Mouse (Mus musculus) ES-Bruce4 (cell line): ENCODE results near the gene Sertad4. TPM values are rescaled to one million over a fixed set of nuclear protein-coding genes. Genes with fewer than 3 reads are reported as not detected.

ENCODE experiments used
- H3K27ac ChIP-seq: 2 replicates; pipeline ENCODE4 v1.5.1; 2012; ENCODE audit warnings: low read length, inconsistent platforms; ENCODE audit not compliant: insufficient read depth
- H3K27me3 ChIP-seq: 2 replicates; pipeline ENCODE4 v1.6.1; 2012; ENCODE audit warnings: mild to moderate bottlenecking, low read length, inconsistent platforms; ENCODE audit not compliant: control insufficient read depth, poor library complexity, insufficient read depth, severe bottlenecking
- H3K36me3 ChIP-seq: 2 replicates; pipeline ENCODE4 v1.6.1; 2012; ENCODE audit warnings: inconsistent platforms, mild to moderate bottlenecking, low read length, moderate library complexity; ENCODE audit not compliant: control insufficient read depth, poor library complexity, insufficient read depth, severe bottlenecking
- H3K4me1 ChIP-seq: one replicate; pipeline ENCODE4 v1.8.1; 2011; ENCODE audit warnings: low read length; ENCODE audit not compliant: control insufficient read depth, insufficient read depth
- H3K4me3 ChIP-seq: 2 replicates; pipeline ENCODE4 v1.5.1; 2011; ENCODE audit warnings: low read depth, mild to moderate bottlenecking, low read length
- H3K9ac ChIP-seq: 2 replicates; pipeline ENCODE4 v1.6.1; 2012; ENCODE audit warnings: low read depth, mild to moderate bottlenecking, inconsistent platforms; ENCODE audit not compliant: poor library complexity, severe bottlenecking
- H3K9me3 ChIP-seq: replicated peaks from 2 replicates; pipeline ENCODE4 v1.6.1; 2012; ENCODE audit warnings: mild to moderate bottlenecking, low read length, inconsistent platforms; ENCODE audit not compliant: control insufficient read depth, poor library complexity, insufficient read depth, severe bottlenecking
- CTCF ChIP-seq: IDR thresholded peaks from one replicate; pipeline ENCODE4 v1.8.1; 2011; ENCODE audit warnings: low read depth, low read length
- EP300 ChIP-seq: IDR thresholded peaks from 2 replicates; pipeline ENCODE4 v1.6.1; 2011; ENCODE audit warnings: low read depth, low read length; ENCODE audit not compliant: insufficient read depth
- POLR2A ChIP-seq: IDR thresholded peaks from one replicate; pipeline ENCODE4 v1.8.1; 2011; ENCODE audit warnings: low read length; ENCODE audit not compliant: insufficient read depth
- polyA plus RNA-seq: library from polyadenylated mRNA; stranded (reverse); fragments of >200 nt; gene quantifications from 2 replicates; pipeline ENCODE4 v1.2.4, GENCODE M21; 2011; ENCODE audit warnings: low read depth; ENCODE audit not compliant: missing spikeins, insufficient read depth, insufficient read length

The Sertad4 gene
- polyA plus RNA-seq, 1 experiment = 12.0 TPM

- no peaks in the 10 kb centered on the region for H3K27me3 ChIP-seq
- TF ChIP-seq EP300 = no peak
- TF ChIP-seq POLR2A = no peak
- TF ChIP-seq CTCF = no peak
Observed at GRCm38 (mm10) chr1:192864440-192864839, 8.9 kb upstream of the Sertad4 start.

DNA sequence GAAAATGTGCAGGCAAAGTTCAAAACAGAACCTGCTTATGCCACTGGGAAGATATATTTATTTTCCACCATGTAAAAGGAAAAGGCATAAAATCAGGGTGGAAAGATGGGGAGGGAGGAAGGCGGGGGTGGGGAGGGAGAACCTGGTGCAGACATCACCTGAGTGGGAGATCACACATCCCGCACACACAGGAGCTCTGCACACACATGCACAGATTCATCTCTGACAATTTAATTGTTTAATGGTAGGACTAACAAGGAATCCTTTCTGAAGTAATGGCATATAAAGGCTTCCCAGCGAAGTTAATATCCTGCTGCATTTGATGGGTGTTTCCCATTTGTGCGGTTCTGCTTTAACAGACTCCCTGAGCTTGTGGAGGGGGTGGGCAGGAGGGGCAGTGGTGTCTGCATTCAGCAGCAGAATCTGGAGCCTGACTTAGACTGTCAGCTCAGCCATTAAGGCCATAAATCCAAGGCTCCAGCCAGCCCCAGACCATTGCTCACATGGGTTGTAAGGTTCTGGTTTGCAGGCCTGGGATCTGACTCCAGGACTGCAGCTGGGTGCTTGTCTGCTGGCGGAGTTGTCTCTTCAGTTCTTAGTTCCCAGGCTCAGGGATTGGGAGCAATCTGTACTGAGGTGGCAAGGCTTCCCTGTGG lies 5.9 kb upstream of the Sertad4 start:
- no peak overlapping the region for H3K9ac ChIP-seq
- TF ChIP-seq EP300 (no peak), POLR2A (no peak), CTCF (no peak)
- no peak overlapping the region for H3K4me3 ChIP-seq
- no peaks in the 10 kb centered on the region; the same call in 1 of the 2 replicates for H3K27me3 ChIP-seq
- H3K9me3 ChIP-seq = no peaks in the 10 kb centered on the region
- no peak overlapping the region for H3K27ac ChIP-seq
- no peaks in the 10 kb centered on the region for H3K4me1 ChIP-seq
- no peaks in the 10 kb centered on the region for H3K36me3 ChIP-seq

More at GRCm38 (mm10) chr1:192864440-192864839, 8.9 kb upstream of the Sertad4 start:
- no peaks in the 10 kb centered on the region for H3K36me3 ChIP-seq
- H3K27ac ChIP-seq = no peak overlapping the region
- no peaks in the 10 kb centered on the region for H3K4me1 ChIP-seq
- H3K9me3 ChIP-seq = no peaks in the 10 kb centered on the region
- H3K9ac ChIP-seq = no peak overlapping the region
- no peak overlapping the region for H3K4me3 ChIP-seq

- peaks cover 4% of the 10 kb centered on the region for H3K27me3 ChIP-seq
- H3K36me3 ChIP-seq = no peaks in the 10 kb centered on the region
- H3K9ac ChIP-seq = no peak overlapping the region
- H3K4me3 ChIP-seq = no peak overlapping the region
- H3K9me3 ChIP-seq = no peaks in the 10 kb centered on the region
- H3K27ac ChIP-seq = no peak overlapping the region
- TF ChIP-seq CTCF = no peak
- TF ChIP-seq POLR2A = no peak
- no peak for TF ChIP-seq EP300
- no peaks in the 10 kb centered on the region for H3K4me1 ChIP-seq
Observed at GRCm38 (mm10) chr1:192860273-192860672, 4.7 kb upstream of the Sertad4 start.

- H3K9me3 ChIP-seq = no peaks in the 10 kb centered on the region
- H3K27me3 ChIP-seq = peaks cover 10% of the 10 kb centered on the region
- H3K36me3 ChIP-seq = no peaks in the 10 kb centered on the region
- no peak overlapping the region for H3K4me3 ChIP-seq
- TF ChIP-seq CTCF = no peak
- TF ChIP-seq EP300 = no peak
- TF ChIP-seq POLR2A = no peak
- no peak overlapping the region for H3K27ac ChIP-seq
- no peak overlapping the region for H3K9ac ChIP-seq
- no peaks in the 10 kb centered on the region for H3K4me1 ChIP-seq
Observed at GRCm38 (mm10) chr1:192857582-192857981, 2.0 kb upstream of the Sertad4 start.

DNA sequence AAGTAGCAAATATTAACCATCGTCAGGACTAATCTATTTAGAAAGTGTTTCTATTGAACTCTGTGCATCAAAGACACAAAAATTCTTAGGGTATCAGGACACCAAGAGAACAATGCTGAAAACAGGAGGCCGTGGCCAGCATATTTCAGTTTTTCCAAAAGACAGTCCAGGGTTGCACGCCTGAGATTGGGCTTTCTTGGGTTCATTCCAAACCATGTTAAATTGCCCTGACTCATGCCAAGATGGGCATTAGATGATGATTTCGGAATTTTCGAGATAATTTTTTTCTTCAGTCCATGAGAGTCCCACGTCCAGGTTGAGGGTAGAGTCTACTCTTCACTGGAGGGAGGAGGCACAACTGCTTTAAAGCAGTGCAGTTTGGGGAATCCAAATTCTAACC lies 1.4 kb upstream of the Sertad4 start:
- H3K9me3 ChIP-seq = no peaks in the 10 kb centered on the region
- TF ChIP-seq POLR2A = no peak
- no peak for TF ChIP-seq EP300
- TF ChIP-seq CTCF = no peak
- no peaks in the 10 kb centered on the region for H3K4me1 ChIP-seq
- H3K27ac ChIP-seq = no peak overlapping the region
- no peaks in the 10 kb centered on the region for H3K36me3 ChIP-seq
- no peak overlapping the region for H3K4me3 ChIP-seq
- peaks cover 10% of the 10 kb centered on the region for H3K27me3 ChIP-seq
- H3K9ac ChIP-seq = no peak overlapping the region

DNA sequence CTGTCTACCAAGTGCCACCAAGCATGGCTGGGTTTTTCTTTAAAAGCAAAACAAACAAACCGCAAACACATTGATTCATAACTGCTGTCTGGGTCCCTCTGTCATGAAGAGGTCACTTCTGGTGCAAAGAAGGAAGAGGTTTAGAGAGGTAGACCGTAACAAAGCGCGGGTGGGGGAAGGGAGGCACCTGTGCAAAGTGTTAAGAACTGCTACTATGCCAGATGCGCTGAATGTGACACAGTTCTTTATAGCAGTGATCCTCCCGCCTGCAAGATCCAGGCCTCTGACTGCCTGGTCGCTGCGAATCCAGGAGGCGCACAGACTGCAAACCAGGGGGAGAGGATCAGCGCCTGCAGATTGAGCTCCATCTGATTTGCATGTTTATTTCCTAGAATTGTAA lies 855 bp upstream of the Sertad4 start:
- no peak overlapping the region for H3K27ac ChIP-seq
- no peaks in the 10 kb centered on the region for H3K36me3 ChIP-seq
- no peak overlapping the region for H3K9ac ChIP-seq
- no peak for TF ChIP-seq CTCF
- no peak for TF ChIP-seq EP300
- no peak for TF ChIP-seq POLR2A
- H3K9me3 ChIP-seq = no peaks in the 10 kb centered on the region
- no peaks in the 10 kb centered on the region for H3K4me1 ChIP-seq
- H3K27me3 ChIP-seq = peaks cover 10% of the 10 kb centered on the region
- H3K4me3 ChIP-seq = no peak overlapping the region
